Mouse (Mus musculus) adrenal gland, postnatal 10 days (tissue): ENCODE results near the gene Nudt16. TPM values are rescaled to one million over a fixed set of nuclear protein-coding genes. Genes with fewer than 3 reads are reported as not detected.
A peak's percentile ranks its signal among the peaks of the same experiment; 100 is the strongest.
"Not testable (repeated sequence)": the region's sequence is repeated elsewhere in the genome, so short reads cannot be mapped to it uniquely, and the experiment has no call there.

Source experiments
- DNase-seq: peaks from one replicate; pipeline ENCODE4 v3.0.0; 2021; ENCODE audit warnings: mixed read lengths
- long read RNA-seq, 2 experiments: library from polyadenylated mRNA; stranded (forward); transcript quantifications; one replicate each; pipeline ENCODE4 v2.0.0; 2021
- total RNA-seq, 2 experiments: library from RNA; stranded (reverse); gene quantifications; 2 replicates each; pipeline ENCODE4 v1.2.3; 2021

The Nudt16 gene
- total RNA-seq: 10 to 100 TPM; 15.3 to 16.2 TPM
- long read RNA-seq, experiment 1, transcript Nudt16-201 (3 exons, 1,631 nt): major isoform, 27 of 35 reads
- long read RNA-seq, experiment 1, partial matches to known transcripts: 4 of 35 reads
- long read RNA-seq, experiment 1, other reads (novel, unspliced or antisense): 0 of 35 reads
- long read RNA-seq, experiment 2, transcript Nudt16-201 (3 exons, 1,631 nt): major isoform, 7 of 8 reads
- long read RNA-seq, experiment 2, partial matches to known transcripts: 0 of 8 reads
- long read RNA-seq, experiment 2, other reads (novel, unspliced or antisense): 0 of 8 reads

- peak; percentile 92 for DNase-seq
Observed at GRCm38 (mm10) chr9:105131253-105132001, at the start of gene Nudt16. Nudt16 (minus strand) TSS chr9:105131824.

- DNase-seq: no peak
Observed at GRCm38 (mm10) chr9:105144992-105145391, 13.4 kb upstream of the Nudt16 start, which contains the start of gene 1700080E11Rik. 1700080E11Rik (minus strand) TSS chr9:105145092.

GRCm38 (mm10) chr9:105139204-105139603 is 7.6 kb upstream of the Nudt16 start:
- no peak for DNase-seq

GRCm38 (mm10) chr9:105136404-105136803 is 4.8 kb upstream of the Nudt16 start:
- no peak for DNase-seq

- no peak for DNase-seq
Observed at GRCm38 (mm10) chr9:105134536-105134935, 2.9 kb upstream of the Nudt16 start.

GRCm38 (mm10) chr9:105132002-105132367 is 361 bp upstream of the Nudt16 start:
- DNase-seq: no peak

- no peak for DNase-seq
Observed at GRCm38 (mm10) chr9:105130331-105130730, 1.3 kb downstream of the Nudt16 start.

- DNase-seq: not testable (repeated sequence)
Observed at GRCm38 (mm10) chr9:105125206-105125605, 6.4 kb downstream of the Nudt16 start.

GRCm38 (mm10) chr9:105103893-105104292 is 27.7 kb downstream of the Nudt16 start:
- no peak for DNase-seq

- no peak for DNase-seq
Observed at GRCm38 (mm10) chr9:105101911-105102310, 29.7 kb downstream of the Nudt16 start.

- no peak for DNase-seq
Observed at GRCm38 (mm10) chr9:105100807-105101570, 30.6 kb downstream of the Nudt16 start.

- DNase-seq: no peak
Observed at GRCm38 (mm10) chr9:105080246-105080645, 51.4 kb downstream of the Nudt16 start.

Other genes with a start within 250 kb of the Nudt16 start
- 100 to 1,000 TPM; 127 to 134 TPM for gene Mrpl3, start 78.6 kb downstream of the Nudt16 start, total RNA-seq
- gene 1700080E11Rik, start 13.3 kb upstream of the Nudt16 start, total RNA-seq: not detected